Mouse (Mus musculus): ENCODE measurements around the gene Ucp2.

GRCm38 (mm10) chr7:100493484-100494414 is 612 bp downstream of the Ucp2 start:
- TF ChIP-seq CTCF (IDR thresholded peaks at IDR 0.05; ENCODE audit: low read depth) (no peak), EP300 (IDR thresholded peaks at IDR 0.05; ENCODE audit: low read depth) (0 out of 2 replicates have a peak, but pooled peaks have one; percentile 8)

Data from heart, postnatal 0 days (tissue).